Mouse (Mus musculus) hindbrain, postnatal 0 days (tissue): ENCODE measurements at regions not wholly inside any gene's neighbourhood (a gene's known extent, or its start where the extent isn't known, plus 50 kb on each side); places are given as distances from the start of the nearest gene placed in this dataset.

Experiments
- ATAC-seq: fragments of 200-750 bp; cut with Nextera tagmentation; 2 replicates; pipeline ENCODE4 v1.8.0; 2017; ENCODE audit warnings: mild to moderate bottlenecking, moderate TSS enrichment, moderate library complexity
- DNase-seq: peaks from one replicate; pipeline ENCODE4 v3.0.0-alpha.2; 2015; ENCODE audit warnings: low spot score
- H3K27ac ChIP-seq: fragments of 300-500 bp; sonication (generic); 2 replicates; pipeline ENCODE4 v1.5.1; 2014; ENCODE audit warnings: mild to moderate bottlenecking
- H3K27me3 ChIP-seq: fragments of 300-500 bp; sonication (generic); 2 replicates; pipeline ENCODE4 v1.6.1; 2014; ENCODE audit warnings: low read length, mixed read lengths; ENCODE audit not compliant: insufficient read depth
- H3K36me3 ChIP-seq: fragments of 300-500 bp; sonication (generic); 2 replicates; pipeline ENCODE4 v1.6.1; 2014; ENCODE audit warnings: low read length, mixed read lengths; ENCODE audit not compliant: insufficient read depth
- H3K4me1 ChIP-seq: fragments of 300-500 bp; sonication (generic); 2 replicates; pipeline ENCODE4 v1.6.1; 2014; ENCODE audit warnings: antibody characterized with exemption, low read length, mixed read lengths; ENCODE audit not compliant: insufficient read depth
- H3K4me2 ChIP-seq: fragments of 300-500 bp; sonication (generic); 2 replicates; pipeline ENCODE4 v1.6.1; 2014; ENCODE audit warnings: low read depth, mild to moderate bottlenecking, low read length, moderate library complexity, mixed read lengths
- H3K4me3 ChIP-seq: fragments of 300-500 bp; sonication (generic); 2 replicates; pipeline ENCODE4 v1.5.1; 2014; ENCODE audit warnings: low read length
- H3K9ac ChIP-seq: fragments of 300-500 bp; sonication (generic); replicated peaks from 2 replicates; pipeline ENCODE4 v1.6.1; 2014; ENCODE audit warnings: mild to moderate bottlenecking, low read length, moderate library complexity, mixed read lengths
- H3K9me3 ChIP-seq: fragments of 300-500 bp; sonication (generic); 2 replicates; pipeline ENCODE4 v1.6.1; 2016; ENCODE audit warnings: low read length, mixed read lengths
- CTCF ChIP-seq: IDR thresholded peaks from 2 replicates; pipeline ENCODE4 v1.5.1; 2016; ENCODE audit warnings: antibody characterized with exemption, control low read depth, low read depth
- WGBS: fragments of 180-500 bp; shearing (Covaris S2); extraction: QIAGEN DNeasy Blood & Tissue Kit; methylation state at CpG from one replicate; pipeline ENCODE4 v1.1.7; 2014; 5-methylcytosine and 5-hydroxymethylcytosine counted together

- Histone ChIP-seq H3K9ac (no peak overlapping the region), H3K36me3 (no peaks in the 10 kb centered on the region), H3K9me3 (no peaks in the 10 kb centered on the region), H3K27me3 (no peaks in the 10 kb centered on the region), H3K4me2 (no peak overlapping the region), H3K4me1 (0 out of 2 replicates have a peak, but pooled peaks cover 4% of the 10 kb centered on the region), H3K27ac (no peak overlapping the region), H3K4me3 (no peak overlapping the region)
- DNase-seq, result no peak
- ATAC-seq, result no peak
- TF ChIP-seq CTCF, result no peak
- 34% methylated on average over 2 of the region's 2 CpGs for WGBS
These were observed 634.4 kb downstream of the Pkhd1 start for GRCm38 (mm10) chr1:19983504-19983903.

DNA sequence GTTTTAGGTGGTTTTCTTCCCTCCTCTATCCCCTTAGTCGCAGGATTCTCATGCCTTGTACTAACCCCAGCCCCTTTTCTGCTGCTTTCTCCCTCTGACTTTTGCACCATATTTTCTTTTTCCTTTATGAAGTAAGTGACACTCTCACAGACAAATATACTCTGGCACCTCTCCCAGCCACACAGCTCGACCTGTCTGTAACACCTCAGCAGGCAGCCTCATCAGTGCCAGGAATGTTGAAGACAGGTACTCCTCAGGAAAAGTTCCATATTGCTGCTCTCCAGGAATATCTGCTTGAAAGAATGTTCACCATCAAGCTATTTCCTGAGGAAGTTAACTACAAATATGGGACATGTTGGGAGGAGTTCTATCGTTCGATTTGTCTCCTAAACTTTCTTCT is 627.9 kb downstream of the Pkhd1 start:
- Histone ChIP-seq H3K36me3 (no peaks in the 10 kb centered on the region), H3K9ac (no peak overlapping the region), H3K27me3 (no peaks in the 10 kb centered on the region), H3K4me1 (no peaks in the 10 kb centered on the region), H3K9me3 (no peaks in the 10 kb centered on the region), H3K27ac (no peak overlapping the region), H3K4me3 (no peak overlapping the region), H3K4me2 (no peak overlapping the region)
- TF ChIP-seq CTCF, result no peak
- ATAC-seq (no peak), DNase-seq (peak; percentile 8)
- WGBS, result 71% methylated on average over 4 of the region's 4 CpGs
